Mouse (Mus musculus) embryo, embryonic 10.5 days (tissue): Measurements from ENCODE around the gene Zbtb20.
A peak's percentile ranks its signal among the peaks of the same experiment; 100 is the strongest.

Experiments
- DNase-seq: peaks from one replicate; pipeline ENCODE4 v3.0.0-alpha.2; 2015; ENCODE audit warnings: low spot score

The Zbtb20 gene

DNA sequence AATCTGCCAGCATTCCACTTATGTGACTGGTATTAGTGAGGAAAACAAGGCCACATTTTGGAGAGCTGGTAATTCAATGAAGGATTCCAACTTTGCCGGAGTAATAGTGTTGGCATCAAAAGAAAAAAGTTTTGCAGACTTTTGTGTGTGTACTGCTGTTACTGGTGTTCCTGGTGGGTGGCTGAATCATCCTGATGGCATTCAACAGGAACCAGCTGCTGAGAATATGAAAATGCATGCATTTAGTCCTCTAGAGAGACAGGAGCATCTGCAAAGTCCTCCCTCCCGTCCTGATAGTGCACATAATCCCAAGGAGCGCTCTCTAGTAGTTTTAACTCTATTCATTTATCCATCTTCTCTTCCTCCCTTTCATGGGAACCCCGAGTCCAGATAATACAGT lies 639.9 kb downstream of the Zbtb20 start:
- no peak for DNase-seq

DNA sequence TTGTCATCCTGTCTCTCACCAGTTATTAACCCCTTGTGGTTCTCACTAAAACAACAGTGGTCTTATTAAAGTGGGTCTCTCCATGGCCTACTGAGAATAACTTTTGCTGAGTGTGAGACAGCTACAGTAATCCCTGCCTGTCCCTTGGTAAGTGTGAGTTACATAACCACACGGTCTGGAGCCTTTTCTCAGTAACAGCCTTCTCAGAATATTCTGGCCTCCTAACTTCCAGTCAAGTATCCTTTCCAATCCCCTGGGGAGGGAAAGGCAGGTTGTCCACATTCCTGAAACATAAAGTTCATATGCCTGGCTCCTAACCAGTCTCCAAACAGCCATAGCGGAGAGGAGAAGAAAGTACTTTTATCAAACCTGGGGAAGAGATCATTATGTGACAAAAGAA lies 644.6 kb downstream of the Zbtb20 start:
- DNase-seq = no peak

- DNase-seq = no peak
Observed at GRCm38 (mm10) chr16:43522482-43522881, 646.8 kb downstream of the Zbtb20 start.

GRCm38 (mm10) chr16:43524179-43524578 lies 648.5 kb downstream of the Zbtb20 start:
- no peak for DNase-seq

- no peak for DNase-seq
Observed at GRCm38 (mm10) chr16:43525624-43526023, 649.9 kb downstream of the Zbtb20 start.

DNA sequence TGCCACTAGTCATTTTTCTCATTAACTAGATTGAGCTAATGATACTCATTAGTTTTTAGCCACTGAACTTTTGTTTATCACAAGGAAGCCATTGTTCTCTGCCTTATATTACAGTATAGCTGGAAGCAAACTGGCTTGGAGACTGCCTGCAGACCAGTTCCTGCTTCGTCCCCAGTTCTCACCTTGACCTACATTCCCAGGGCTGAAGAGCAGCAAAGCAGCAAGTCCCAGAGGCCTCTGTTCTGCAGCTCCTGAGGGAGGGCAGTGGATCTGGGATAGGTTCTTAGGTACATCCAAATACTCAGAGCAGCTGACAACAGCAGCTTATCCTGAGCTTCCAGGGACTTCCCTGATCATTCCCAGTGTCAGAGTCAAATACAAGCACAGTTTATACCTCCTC lies 652.6 kb downstream of the Zbtb20 start:
- no peak for DNase-seq

DNA sequence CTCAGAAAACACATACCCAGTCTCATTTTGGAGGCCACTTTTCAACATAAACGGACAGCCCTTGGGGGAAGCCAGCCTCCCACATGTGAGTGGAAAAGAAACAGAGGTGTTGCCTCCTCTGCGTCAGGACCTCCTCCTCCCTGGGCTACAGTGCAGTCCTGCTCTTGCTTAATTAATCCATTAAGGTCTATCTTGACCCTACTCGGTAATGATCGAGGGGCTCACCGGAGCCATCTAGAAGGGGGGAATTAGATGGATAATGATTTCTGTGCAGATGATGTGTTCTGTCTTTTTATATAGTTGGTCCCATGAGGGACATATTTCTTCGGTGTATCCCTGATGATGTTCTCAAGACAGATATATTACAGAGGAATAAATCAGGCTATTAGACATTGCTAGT lies 655.6 kb downstream of the Zbtb20 start:
- no peak for DNase-seq

- DNase-seq = no peak
Observed at GRCm38 (mm10) chr16:43534103-43534502, 658.4 kb downstream of the Zbtb20 start.

DNA sequence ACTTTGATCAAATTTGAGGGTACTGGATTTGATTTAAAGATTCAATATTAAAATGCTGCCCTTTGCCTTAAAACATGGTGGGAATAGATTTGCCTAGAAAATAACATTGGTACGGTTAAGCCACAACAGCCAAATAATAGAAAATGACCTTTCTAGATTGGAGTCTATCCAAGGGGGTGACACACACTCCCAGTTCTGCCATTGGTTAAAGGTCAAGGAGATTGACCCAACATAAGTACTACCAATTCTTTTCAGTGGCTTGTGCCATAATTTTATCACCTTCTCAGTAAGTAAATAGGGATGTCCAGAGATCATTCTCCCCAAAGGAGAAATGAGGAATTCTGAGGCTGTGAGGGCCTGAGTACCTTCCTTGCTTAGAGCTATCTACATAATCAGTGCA lies 660.2 kb downstream of the Zbtb20 start:
- DNase-seq = no peak

DNA sequence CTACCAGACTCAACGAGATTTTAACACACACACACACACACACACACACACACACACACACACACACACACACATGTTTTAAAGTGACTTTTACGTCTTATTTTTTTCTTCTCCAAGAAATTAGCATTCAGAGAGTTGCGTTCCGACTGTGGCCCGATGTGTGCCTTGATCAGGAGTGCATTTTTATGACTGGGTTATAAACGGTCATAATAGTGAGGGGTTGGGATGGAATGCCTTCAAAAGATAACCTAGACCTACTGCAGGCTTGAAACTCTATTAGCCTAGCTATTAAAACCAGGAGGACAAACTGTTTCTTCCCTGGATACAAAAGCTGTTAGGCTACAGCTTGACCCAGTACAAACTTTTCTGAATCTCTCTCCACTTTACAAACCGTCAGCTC lies 661.5 kb downstream of the Zbtb20 start:
- DNase-seq = no peak

GRCm38 (mm10) chr16:43539659-43540096 lies 664.0 kb downstream of the Zbtb20 start:
- DNase-seq = no peak

DNA sequence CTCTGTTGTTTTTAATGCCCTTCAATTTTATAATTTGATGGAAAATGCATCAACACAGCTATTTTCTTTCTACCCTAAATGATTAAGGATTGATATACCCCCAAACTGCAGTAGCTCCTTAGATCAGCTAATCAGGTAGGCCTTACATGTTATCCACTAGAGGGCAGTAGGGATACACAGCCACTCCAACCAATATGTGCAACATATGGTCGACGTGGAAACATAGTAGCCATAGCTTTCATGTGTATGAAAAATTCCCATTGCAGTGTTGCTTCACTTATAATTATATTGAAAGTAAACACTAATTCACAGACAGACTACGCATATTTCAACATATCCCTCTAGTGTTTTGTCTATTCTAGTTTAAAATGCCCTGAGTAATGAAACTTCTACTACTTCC lies 664.4 kb downstream of the Zbtb20 start:
- peak; percentile 75 for DNase-seq

GRCm38 (mm10) chr16:43540546-43541167 lies 665.0 kb downstream of the Zbtb20 start:
- no peak for DNase-seq

DNA sequence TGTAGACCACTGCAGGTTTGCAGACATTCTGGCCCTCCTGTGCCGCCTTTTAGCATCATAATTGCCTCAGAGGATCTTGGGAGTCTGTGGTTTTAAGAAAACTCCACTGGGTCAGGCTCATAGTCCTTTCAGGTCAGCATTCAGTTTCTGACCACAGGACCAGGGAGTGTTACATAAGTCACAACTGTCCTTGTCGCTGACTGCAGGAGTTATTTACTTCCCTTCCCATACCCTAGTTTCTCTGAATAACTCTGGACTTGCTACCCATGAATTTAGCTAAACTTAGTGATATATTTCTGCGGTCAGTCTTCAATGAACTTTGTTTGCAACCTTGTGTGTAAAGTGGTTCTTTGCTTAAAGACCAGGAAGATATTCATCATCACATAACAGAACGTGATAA lies 669.6 kb downstream of the Zbtb20 start:
- no peak for DNase-seq

- peak; percentile 25 for DNase-seq
Observed at GRCm38 (mm10) chr16:43547323-43548180, 671.9 kb downstream of the Zbtb20 start.

GRCm38 (mm10) chr16:43548774-43549173 lies 673.1 kb downstream of the Zbtb20 start:
- DNase-seq = no peak

- DNase-seq = peak; percentile 38
Observed at GRCm38 (mm10) chr16:43549425-43550089, 673.9 kb downstream of the Zbtb20 start.

GRCm38 (mm10) chr16:43552443-43552842 lies 676.8 kb downstream of the Zbtb20 start:
- no peak for DNase-seq

- no peak for DNase-seq
Observed at GRCm38 (mm10) chr16:43557385-43557784, 681.7 kb downstream of the Zbtb20 start.

GRCm38 (mm10) chr16:43561330-43561729 lies 685.6 kb downstream of the Zbtb20 start:
- no peak for DNase-seq

GRCm38 (mm10) chr16:43561956-43562355 lies 686.3 kb downstream of the Zbtb20 start:
- DNase-seq = no peak

- DNase-seq = no peak
Observed at GRCm38 (mm10) chr16:43565872-43566271, 690.2 kb downstream of the Zbtb20 start.

DNA sequence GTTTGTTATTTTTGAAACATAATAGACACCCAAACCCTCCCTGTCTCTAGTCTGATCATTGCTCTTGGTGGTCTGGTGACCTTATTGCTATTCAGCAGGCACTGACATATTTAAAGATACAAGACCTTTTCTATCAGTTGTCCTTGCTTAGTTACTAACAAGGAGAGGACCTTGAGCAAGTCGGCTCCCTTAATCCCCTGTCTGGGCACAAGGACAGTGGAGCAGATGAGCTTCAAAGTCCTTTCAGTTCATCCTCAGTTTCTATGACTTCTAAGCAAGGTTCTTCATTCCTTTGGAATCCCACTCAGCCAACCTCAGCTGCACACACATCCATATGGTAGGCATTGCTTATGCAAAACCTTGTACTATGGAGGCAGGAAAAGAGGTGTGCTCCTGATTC lies 690.8 kb downstream of the Zbtb20 start:
- no peak for DNase-seq
